Mouse (Mus musculus) frontal cortex, postnatal 25 days (tissue): ENCODE measurements around the gene Scel.
A peak's percentile ranks its signal among the peaks of the same experiment; 100 is the strongest.

Source experiments
- DNase-seq, 2 experiments: peaks; one replicate each; pipeline ENCODE4 v3.0.0; 2022; ENCODE audit warnings: low spot score in 2 of 2

The Scel gene

DNA sequence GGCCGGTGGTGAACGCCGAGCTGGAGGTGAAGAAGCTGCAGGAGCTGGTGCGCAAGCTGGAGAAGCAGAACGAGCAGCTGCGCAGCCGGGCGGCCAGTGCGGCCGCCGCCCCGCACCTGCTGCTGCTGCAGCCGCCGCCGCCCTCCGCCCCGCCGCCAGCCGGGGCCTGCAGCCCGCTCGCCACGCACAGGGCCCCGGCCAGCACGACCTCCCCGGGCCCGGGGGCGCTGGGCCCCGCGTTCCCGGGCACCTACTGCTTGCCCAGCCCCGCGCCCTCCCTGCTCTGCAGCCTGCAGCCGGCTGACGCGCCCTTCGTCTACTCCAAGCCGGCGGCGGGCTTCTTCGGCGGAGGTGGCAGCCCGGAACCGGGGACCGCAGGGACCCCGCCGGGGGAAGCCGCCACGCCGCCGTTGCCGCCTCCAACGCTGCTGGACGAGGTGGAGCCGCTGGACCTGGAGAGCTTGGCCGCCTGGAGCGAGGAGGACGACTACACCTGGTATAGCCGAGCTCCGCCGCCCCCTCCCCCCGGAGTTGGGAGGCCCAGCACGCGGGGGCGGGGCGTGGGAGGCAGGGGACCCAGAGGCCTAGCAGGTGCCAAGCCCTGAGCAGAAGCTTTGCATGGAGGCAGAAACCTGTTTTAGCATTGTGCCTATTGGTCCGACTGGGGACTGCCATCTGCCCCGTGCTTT is 137.4 kb downstream of the Scel start:
- DNase-seq = peak; percentile 51 to 58

DNA sequence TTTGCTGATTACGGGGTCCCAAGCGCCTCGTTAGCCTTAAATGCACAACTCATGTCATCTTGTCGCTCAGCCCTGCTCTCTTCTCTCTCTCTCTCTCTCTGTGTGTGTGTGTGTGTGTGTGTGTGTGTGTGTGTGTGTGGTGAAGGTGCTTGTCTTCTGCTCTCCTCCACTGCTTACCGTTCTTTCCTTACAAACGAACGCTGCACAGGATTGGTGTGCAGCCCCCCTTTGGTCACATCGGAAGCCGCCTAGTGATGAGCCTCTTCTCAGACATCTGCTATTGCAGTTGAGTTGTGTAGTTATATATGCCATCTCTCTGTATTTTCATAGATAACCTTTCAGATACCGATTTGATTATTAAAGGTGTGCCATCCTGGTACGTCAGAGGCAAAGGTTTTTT is 138.0 kb downstream of the Scel start:
- DNase-seq = no peak

DNA sequence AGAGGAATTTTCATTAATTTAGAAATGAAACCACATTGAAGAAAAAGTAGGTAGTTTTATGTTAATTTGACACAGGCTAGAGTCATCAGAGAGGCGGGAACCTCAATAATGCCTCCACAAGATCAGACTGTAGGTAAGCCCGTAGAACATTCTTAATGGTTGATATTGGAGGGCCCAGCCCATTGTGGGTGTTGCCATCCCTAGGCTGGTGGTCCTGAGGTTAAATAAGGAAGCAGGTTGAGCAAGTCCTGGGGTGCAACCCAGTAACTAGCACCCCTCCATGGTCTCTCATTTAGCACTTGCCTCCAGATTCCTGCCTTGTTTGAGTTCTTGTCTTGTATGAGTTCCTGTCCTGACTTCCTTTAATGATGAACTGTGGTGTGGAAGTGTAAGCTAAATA is 138.4 kb downstream of the Scel start:
- no peak for DNase-seq

DNA sequence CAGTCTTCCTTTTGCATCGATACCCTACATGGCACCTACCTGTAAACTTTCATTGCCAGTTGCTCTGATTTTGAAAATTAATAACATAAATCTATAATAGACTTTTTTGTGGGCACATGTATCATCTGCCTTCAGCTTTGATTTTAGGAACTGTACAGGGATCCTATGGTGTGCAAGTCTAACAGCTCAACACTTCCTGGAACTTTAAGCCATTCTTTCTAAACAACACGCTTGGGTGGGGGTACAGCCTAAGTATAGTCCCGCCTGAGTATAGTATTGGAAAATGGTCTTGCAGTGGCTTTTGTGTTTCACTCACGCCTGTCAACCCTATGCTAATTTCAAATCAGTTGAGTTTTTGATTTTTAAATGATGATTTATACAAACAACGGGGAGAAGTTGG is 139.4 kb downstream of the Scel start:
- no peak for DNase-seq

DNA sequence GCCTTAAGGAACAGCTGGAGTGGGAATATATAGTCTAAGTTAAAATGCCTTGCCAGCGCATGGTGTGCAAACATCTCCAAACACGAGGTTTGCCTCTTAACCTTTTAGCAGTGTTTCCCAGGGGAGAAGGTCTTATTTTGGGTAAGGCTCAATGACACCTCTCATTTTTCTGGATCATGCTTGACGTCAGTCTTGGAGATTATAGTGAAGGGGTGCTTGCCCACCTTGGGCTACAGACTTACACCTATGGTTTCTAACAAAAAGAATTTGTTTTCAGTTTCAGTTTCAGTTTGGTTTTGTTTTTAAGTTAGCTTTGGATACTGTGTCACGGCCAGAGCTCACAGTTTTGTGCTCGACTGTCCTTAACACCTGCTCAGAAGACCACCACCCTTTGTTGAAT is 140.7 kb downstream of the Scel start:
- no peak for DNase-seq

DNA sequence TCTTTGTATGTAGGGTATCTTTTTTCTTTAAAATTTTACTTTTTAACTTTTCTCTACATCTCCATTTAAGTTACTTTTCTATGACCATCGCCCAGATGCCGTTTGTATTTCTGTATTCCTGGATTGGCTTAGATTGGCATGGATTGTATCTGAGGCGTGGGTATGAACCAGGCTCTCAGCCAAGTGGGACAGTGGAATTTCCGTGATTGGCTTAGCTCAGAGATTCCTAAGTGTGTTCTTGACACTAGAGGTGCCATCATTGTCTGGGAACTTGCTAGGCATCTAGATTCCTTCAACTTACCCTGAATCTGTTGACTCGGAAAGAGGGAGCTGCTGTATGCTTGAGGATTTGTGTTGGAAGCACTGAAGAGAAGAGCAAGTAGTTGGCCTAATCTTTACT is 142.3 kb downstream of the Scel start:
- DNase-seq = no peak

DNA sequence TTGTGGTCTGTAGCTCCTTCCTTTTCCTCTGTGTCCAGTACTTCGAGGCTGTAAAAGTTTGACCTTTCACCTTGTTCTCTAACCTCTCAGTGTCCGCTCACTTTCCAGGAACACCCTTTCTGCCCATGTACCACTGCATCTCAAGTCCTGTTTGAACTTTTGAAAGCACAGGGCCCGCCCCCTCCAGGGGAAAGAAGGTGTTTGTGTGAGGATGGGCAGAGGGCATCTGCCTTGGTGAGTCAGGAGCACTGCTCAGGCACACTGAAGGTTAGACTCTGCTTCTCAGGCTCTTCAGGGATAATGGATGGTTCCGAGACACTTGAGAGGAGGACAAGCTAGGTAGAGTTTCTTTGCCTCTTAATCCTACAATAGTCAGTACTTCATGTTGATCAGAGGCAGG is 144.7 kb downstream of the Scel start:
- no peak for DNase-seq
